Mouse (Mus musculus): ENCODE measurements around the gene Ifne. TPM values are rescaled to one million over a fixed set of nuclear protein-coding genes. Genes with fewer than 3 reads are reported as not detected.

Ifne gene
- not detected in 2 replicates for polyA plus RNA-seq (2015; fragmentation: Nextera tagmentation; extraction: Ambion mirVana)

GRCm38 (mm10) chr4:88880101-88880500 lies at the start of gene Ifne:
Gene Ifne (minus strand): TSS chr4:88880201.

GRCm38 (mm10) chr4:88849698-88850097 lies 30.3 kb downstream of the Ifne start, which contains the start of gene Ifna1:
Gene Ifna1 (plus strand): TSS chr4:88850087.

GRCm38 (mm10) chr4:88841438-88841911 lies 38.5 kb downstream of the Ifne start, which contains the start of gene Ifna4:
Gene Ifna4 (plus strand): TSS chr4:88841861.

GRCm38 (mm10) chr4:88835225-88835624 lies 44.8 kb downstream of the Ifne start, which contains the start of gene Ifna5:
Gene Ifna5 (plus strand): TSS chr4:88835525.

MicroRNAs encoded within 50 kb of the gene (microRNA counts, 519-probe panel; counts per million panel counts)
- 88.3 counts per million for microRNA mmu-miR-31

Other genes starting within 250 kb of the Ifne start
- not detected in 2 replicates for gene C87499, start 245.8 kb downstream of the Ifne start, polyA plus RNA-seq (2015; fragmentation: Nextera tagmentation; extraction: Ambion mirVana)
- gene Ifna13, start 235.7 kb downstream of the Ifne start, polyA plus RNA-seq (2015; fragmentation: Nextera tagmentation; extraction: Ambion mirVana), result not detected in 2 replicates
- gene Ifna16, start 203.3 kb downstream of the Ifne start, polyA plus RNA-seq (2015; fragmentation: Nextera tagmentation; extraction: Ambion mirVana), result not detected in 2 replicates
- not detected in 2 replicates for gene Ifna2, start 196.3 kb downstream of the Ifne start, polyA plus RNA-seq (2015; fragmentation: Nextera tagmentation; extraction: Ambion mirVana)
- gene Ifnab, start 188.8 kb downstream of the Ifne start, polyA plus RNA-seq (2015; fragmentation: Nextera tagmentation; extraction: Ambion mirVana), result not detected in 2 replicates
- 0.17 and 0.38 TPM in 2 replicates for gene Gm26566, start 158.4 kb downstream of the Ifne start, polyA plus RNA-seq (2015; fragmentation: Nextera tagmentation; extraction: Ambion mirVana)
- 23.7 and 28.8 TPM in 2 replicates for gene Klhl9, start 157.7 kb downstream of the Ifne start, polyA plus RNA-seq (2015; fragmentation: Nextera tagmentation; extraction: Ambion mirVana)
- not detected in 2 replicates for gene Gm13271, start 125.3 kb downstream of the Ifne start, polyA plus RNA-seq (2015; fragmentation: Nextera tagmentation; extraction: Ambion mirVana)
- gene Gm13283, start 120.1 kb downstream of the Ifne start, polyA plus RNA-seq (2015; fragmentation: Nextera tagmentation; extraction: Ambion mirVana), result 0.17 and 0.19 TPM in 2 replicates
- not detected in 2 replicates for gene Gm13290, start 106.4 kb downstream of the Ifne start, polyA plus RNA-seq (2015; fragmentation: Nextera tagmentation; extraction: Ambion mirVana)
- not detected in 2 replicates for gene Gm13289, start 103.3 kb downstream of the Ifne start, polyA plus RNA-seq (2015; fragmentation: Nextera tagmentation; extraction: Ambion mirVana)
- not detected in 2 replicates for gene Gm13272, start 100.4 kb downstream of the Ifne start, polyA plus RNA-seq (2015; fragmentation: Nextera tagmentation; extraction: Ambion mirVana)
- 0.33 TPM in 1 of 2 replicates, not detected in the other for gene Ifnz, start 98.1 kb downstream of the Ifne start, polyA plus RNA-seq (2015; fragmentation: Nextera tagmentation; extraction: Ambion mirVana)
- not detected in 2 replicates for gene Gm13276, start 94.5 kb downstream of the Ifne start, polyA plus RNA-seq (2015; fragmentation: Nextera tagmentation; extraction: Ambion mirVana)
- gene Gm13277, start 91.6 kb downstream of the Ifne start, polyA plus RNA-seq (2015; fragmentation: Nextera tagmentation; extraction: Ambion mirVana), result not detected in 2 replicates
- not detected in 2 replicates for gene Gm13278, start 88.7 kb downstream of the Ifne start, polyA plus RNA-seq (2015; fragmentation: Nextera tagmentation; extraction: Ambion mirVana)
- not detected in 2 replicates for gene Gm13275, start 85.7 kb downstream of the Ifne start, polyA plus RNA-seq (2015; fragmentation: Nextera tagmentation; extraction: Ambion mirVana)
- gene Gm13279, start 82.8 kb downstream of the Ifne start, polyA plus RNA-seq (2015; fragmentation: Nextera tagmentation; extraction: Ambion mirVana), result not detected in 2 replicates
- 0.79 TPM in 1 of 2 replicates, not detected in the other for gene Gm13285, start 80.5 kb downstream of the Ifne start, polyA plus RNA-seq (2015; fragmentation: Nextera tagmentation; extraction: Ambion mirVana)
- gene Gm13287, start 76.9 kb downstream of the Ifne start, polyA plus RNA-seq (2015; fragmentation: Nextera tagmentation; extraction: Ambion mirVana), result not detected in 2 replicates
- gene Gm13288, start 74.7 kb downstream of the Ifne start, polyA plus RNA-seq (2015; fragmentation: Nextera tagmentation; extraction: Ambion mirVana), result not detected in 2 replicates
- gene Ifna7, start 64.0 kb downstream of the Ifne start, polyA plus RNA-seq (2015; fragmentation: Nextera tagmentation; extraction: Ambion mirVana), result not detected in 2 replicates
- gene Ifna11, start 60.2 kb downstream of the Ifne start, polyA plus RNA-seq (2015; fragmentation: Nextera tagmentation; extraction: Ambion mirVana), result not detected in 2 replicates
- gene Ifna6, start 52.8 kb downstream of the Ifne start, polyA plus RNA-seq (2015; fragmentation: Nextera tagmentation; extraction: Ambion mirVana), result not detected in 2 replicates
- gene Ifna5, start 44.7 kb downstream of the Ifne start, polyA plus RNA-seq (2015; fragmentation: Nextera tagmentation; extraction: Ambion mirVana), result not detected in 2 replicates
- not detected in 2 replicates for gene Ifna4, start 38.3 kb downstream of the Ifne start, polyA plus RNA-seq (2015; fragmentation: Nextera tagmentation; extraction: Ambion mirVana)
- not detected in 2 replicates for gene Ifna1, start 30.1 kb downstream of the Ifne start, polyA plus RNA-seq (2015; fragmentation: Nextera tagmentation; extraction: Ambion mirVana)

Measured in spleen, postnatal 0 days (tissue).